Mouse (Mus musculus) spleen, adult 18-20 months (tissue): ENCODE measurements around the gene Frmd8.

Experiments used
- DNase-seq, 2 experiments: peaks; one replicate each; pipeline ENCODE4 v3.0.0; 2022; ENCODE audit warnings: mixed read lengths in 2 of 2

Gene Frmd8

GRCm38 (mm10) chr19:5837606-5838005 is 37.5 kb downstream of the Frmd8 start:
- DNase-seq: no peak

GRCm38 (mm10) chr19:5836941-5837572 is 38.0 kb downstream of the Frmd8 start:
- no peak for DNase-seq

DNA sequence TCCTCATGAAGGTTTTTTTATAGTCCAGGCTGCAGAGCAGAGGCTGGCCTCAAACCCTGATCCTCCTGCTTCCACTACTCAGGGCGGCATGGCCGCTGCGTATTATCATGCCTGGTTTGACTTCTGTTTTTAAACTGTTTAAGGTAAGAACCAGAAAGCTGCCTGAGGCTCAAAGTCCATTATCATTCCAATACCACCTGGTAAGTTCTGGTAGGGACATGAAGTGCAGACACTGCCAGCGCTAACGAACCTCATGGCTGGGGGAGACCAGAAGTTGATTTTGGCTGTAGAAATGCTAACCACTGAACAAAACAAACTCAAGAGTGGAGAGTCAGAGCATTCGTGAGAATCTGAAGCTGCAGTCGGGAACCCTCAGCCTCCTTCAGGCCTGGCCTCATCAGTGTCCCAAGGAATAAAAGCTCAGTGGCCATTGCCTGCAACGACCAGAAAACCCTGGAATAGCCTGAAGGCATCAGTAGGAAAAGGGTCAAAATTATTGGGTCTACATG is 39.1 kb downstream of the Frmd8 start:
- DNase-seq: no peak

DNA sequence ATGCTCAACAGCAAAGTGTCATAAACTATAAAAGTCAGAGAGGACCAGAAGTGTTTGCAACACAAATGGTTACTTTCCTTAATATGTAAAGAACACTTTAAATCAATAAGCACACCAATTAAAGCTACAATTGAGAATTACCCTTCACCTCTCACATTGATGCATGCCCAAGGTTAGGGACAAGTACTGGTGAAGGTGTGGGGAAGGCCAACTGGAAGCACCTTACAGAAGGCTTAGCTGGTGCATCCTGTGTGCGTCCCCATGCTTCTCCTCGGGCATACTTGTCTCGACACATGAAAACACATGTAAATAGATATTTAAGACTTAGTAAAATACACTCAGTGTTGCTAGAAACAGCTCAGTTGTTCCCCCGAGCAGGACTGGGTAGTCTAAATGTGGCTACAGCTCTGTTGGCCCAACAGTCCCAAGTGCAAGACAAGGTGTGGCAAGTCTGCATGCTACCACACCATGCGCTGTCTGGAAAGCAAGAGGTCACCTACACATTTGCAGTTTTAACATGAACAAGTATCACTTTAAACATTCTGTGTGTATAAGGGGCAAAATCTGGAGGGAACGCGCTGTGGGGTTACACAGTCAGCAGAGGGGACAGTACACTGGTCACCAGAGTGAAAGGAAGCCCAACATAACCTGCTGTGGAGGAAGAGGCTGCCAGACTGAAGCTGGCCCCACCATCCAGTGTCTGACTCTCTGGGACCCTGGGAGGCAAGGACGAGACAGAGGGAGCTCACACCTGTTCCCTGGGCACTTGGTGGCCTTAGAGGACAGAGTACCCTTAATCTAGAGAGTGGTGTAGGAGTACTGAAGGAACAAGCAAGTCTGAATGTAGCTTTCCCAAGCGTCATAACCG is 39.8 kb downstream of the Frmd8 start:
- no peak for DNase-seq

DNA sequence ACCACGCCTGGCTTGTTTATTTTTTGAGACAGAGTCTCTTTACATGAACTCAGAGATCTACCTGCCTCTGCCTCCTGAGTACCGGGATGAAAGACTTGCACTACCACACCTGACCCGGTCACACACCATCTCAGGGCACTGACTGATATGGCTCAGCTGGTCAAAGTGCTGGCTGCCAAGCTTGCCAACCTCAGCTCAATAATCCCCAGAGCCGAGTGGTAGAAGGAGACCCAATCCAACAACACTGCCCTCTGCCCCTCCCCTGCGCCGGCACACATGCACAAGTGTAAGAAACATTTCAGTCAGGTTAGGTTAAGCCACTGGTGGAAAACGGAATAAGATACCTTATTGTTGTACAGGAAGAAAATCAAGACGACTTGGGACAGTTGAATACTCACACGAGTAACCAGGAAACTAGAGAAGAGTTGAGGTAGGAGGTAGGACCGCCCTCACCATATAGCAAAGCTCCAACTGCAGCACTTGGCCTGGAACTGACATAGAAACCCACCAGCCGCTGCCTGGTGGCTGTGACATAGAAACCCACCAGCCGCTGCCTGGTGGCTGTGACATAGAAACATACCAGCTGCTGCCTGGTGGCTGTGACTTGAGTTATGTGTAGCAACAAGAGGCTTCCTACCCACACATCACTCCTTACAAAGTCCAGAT is 40.7 kb downstream of the Frmd8 start:
- DNase-seq: no peak

GRCm38 (mm10) chr19:5833287-5834100 is 41.6 kb downstream of the Frmd8 start:
- DNase-seq: no peak

- DNase-seq: no peak
Measured at GRCm38 (mm10) chr19:5832326-5832725, 42.7 kb downstream of the Frmd8 start.

GRCm38 (mm10) chr19:5831958-5832320 is 43.1 kb downstream of the Frmd8 start:
- no peak for DNase-seq

- DNase-seq: no peak
Measured at GRCm38 (mm10) chr19:5831224-5831957, 43.7 kb downstream of the Frmd8 start.

DNA sequence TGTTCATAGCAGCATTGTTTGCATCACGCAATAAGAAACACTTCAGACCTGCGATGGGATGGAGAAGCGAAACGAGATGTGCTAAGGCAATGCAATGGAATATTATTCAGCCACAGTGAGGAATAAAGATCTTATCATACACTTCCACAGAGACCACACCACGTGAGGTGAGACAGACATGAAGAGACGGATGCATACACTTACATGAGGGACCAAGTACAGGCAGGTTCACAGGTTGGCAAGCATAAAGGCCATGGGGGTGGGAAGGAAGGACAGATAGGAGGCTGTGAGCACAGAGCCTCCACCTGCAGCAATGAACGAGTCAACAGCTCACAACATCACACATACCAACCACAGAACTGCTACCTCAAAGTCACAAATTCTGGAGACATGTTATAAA is 44.3 kb downstream of the Frmd8 start:
- no peak for DNase-seq

DNA sequence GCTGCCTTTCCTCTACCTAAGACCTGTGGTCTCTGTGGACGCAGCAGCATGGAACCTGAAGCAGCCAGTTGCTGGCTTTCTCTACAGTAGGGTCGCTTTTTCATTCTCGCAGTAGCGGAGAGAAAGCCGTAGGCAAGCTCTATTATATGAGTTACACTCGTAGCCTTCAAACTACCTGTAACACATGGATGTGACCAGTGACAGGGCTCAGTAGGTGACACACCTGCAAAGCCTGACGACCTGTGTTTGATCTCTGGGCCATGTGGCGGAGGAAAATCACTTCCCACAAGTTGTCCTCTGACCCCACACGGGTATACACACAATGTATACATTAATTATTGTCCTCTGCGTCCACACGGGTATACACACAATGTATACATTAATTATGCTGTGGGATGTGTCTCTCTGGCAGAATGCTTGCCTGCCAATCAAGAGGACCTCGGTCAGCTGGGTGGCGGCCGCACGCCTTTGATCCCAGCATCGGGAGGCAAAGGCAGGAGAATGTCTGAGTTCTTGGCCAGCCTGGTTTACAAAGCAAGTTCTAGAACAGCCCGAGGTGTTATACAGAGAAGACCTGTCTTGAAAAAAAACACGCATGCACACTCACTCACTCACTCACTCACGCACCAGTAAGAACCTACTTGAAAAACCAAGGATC is 45.0 kb downstream of the Frmd8 start:
- DNase-seq: no peak

- DNase-seq: no peak
Measured at GRCm38 (mm10) chr19:5828905-5829304, 46.2 kb downstream of the Frmd8 start.

- DNase-seq: no peak
Measured at GRCm38 (mm10) chr19:5828155-5828554, 46.9 kb downstream of the Frmd8 start.

- DNase-seq: no peak
Measured at GRCm38 (mm10) chr19:5827456-5828154, 47.5 kb downstream of the Frmd8 start.

GRCm38 (mm10) chr19:5827044-5827443 is 48.0 kb downstream of the Frmd8 start:
- DNase-seq: no peak

DNA sequence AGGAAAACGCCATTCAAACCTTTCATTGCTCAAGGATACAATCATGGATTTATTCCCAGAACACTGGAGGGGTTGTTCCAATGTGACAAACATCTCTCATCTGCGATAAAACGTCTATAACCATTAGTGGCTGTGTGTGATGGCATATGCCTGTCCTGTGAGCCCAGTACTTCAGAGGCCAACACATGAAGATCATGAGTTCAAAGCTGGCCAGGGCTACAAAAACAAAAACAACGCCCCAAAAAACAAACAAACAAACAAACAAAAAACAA is 48.4 kb downstream of the Frmd8 start:
- DNase-seq: no peak

DNA sequence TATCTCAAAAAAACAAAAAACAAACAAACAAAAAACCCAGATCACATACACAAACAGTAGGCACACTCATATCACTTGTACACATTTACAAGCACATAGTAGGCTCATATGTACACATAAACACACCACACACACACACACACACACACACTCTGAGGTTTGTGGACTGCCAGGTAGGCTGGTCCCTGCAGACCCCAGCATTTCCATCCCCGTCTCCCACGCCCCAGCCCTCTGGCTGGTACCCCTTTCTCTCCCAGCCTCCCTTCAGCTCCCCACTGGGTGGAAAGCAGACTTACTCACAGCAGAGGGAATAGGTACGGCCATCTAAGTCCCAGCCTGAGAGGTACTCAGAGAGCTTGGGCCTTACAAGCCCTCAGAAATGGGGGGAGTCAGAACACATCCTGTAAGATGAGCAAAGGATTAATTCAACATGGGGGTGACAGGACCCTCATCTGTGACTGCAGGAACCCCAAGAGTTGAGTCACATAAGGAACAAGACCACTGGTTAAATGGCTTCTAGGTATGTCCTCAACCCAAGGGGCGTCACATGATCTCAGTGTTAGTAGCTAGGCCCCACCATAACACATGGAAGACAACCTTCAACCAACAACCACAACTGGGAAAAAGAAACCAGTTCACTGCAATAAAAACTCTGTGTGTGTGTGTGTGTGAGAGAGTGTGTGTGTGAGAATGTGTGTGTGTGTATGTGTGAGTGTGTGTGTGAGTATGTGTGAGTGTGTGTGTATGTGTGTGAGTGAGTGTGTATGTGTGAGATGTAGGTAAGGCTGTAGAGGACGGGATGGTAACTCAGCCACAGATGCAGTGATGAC is 49.0 kb downstream of the Frmd8 start:
- DNase-seq: no peak

DNA sequence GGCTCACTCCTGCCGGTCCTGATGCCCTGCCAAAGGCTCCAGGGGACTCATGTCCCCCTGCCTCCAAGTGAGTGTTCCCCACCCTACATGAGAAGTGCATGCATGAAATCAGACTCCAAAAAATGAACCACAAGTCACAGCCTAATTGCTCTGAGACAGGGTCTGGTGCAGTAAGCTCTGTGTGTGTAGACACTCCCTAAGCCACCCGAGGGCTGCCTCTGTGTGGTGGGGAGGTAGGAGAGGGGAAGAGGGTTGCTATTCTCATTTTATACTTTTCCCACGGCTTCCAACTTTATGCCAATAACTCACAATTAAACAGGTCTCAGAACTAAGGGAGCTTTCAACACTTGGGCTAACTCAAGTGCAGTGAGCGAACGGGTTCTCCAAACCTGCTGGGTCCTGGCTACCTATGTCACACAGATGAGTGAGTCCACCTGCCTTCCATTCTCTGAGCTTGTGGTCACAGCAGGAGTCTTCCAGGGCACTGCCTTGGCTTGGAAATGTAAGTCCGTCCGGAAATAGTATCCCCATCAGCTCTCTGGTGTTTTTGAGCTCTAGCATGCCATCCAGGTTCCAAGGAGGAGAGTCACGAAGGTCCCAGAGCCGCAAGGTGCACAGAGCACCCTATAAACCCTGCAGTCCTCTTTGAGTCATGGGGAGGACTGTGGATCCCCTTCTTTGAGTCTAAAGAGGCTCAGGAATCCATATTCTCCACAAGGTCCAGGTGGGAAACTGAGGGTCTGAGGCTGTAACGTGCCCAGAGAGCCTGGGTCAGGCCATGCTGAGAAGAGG is 50.1 kb downstream of the Frmd8 start:
- DNase-seq: no peak
